Mouse (Mus musculus): ENCODE data around the gene Taf5. TPM values are rescaled to one million over a fixed set of nuclear protein-coding genes. Genes with fewer than 3 reads are reported as not detected.
A peak's percentile ranks its signal among the peaks of the same experiment; 100 is the strongest.

Taf5 gene
- polyA plus RNA-seq, 1 experiment from 2014 or later = 8.2 TPM

DNA sequence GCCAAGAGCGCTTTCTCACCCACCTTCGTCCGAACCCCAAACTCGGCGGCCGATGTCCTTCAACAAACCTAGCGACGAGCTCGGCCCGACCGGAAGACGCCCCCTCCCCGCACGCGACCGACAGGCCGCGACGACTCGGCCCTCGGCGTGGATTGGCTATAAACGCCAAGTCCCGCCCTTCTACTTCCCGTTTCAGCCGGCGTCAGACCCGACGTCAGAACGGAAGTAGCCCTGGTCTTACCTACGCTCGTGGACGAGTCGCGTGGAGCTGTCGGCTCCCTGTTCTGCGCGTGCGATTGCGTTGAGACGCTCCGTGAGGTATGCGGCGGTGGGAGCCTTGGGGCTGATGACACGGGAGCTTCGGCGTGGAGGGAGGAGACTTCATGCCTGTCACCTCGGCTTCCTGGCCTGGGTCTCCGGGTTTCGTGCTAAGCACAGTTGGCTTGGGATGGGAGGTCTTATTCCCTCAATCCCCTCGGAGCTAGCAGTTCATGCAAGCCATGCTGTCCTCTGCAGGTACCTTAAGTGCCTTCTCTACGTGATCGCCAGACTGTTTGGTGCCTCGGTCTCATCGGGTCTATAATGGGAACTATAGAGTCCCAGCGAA lies 23.1 kb downstream of the Taf5 start, which contains the start of the genes Usmg5 and Pdcd11:
TSS of gene Usmg5 (minus strand) at position 98 of the 607 bp plus-strand sequence.
TSS of gene Pdcd11 (plus strand) at position 219 of the 607 bp plus-strand sequence.
- peaks cover 19% of the 10 kb centered on the region for H3K4me1 ChIP-seq (replicated peaks; ENCODE audit: control insufficient read depth, insufficient read depth, low read length)
- H3K4me3 ChIP-seq (replicated peaks; ENCODE audit: low read length) = peak within 1 kb of the TSS; percentile 82
- peak; percentile 100 for ATAC-seq (ENCODE audit: low FRiP score)
- no peaks in the 10 kb centered on the region for H3K9me3 ChIP-seq (ENCODE audit: control insufficient read depth, low read length)
- peaks cover 50% of the 10 kb centered on the region for H3K36me3 ChIP-seq (replicated peaks; ENCODE audit: control insufficient read depth, insufficient read depth)
- under 1% methylated on average over 56 of the region's 56 CpGs for WGBS
- peak within 1 kb of the TSS; percentile 96 for H3K9ac ChIP-seq
- H3K4me2 ChIP-seq (replicated peaks) = peak within 1 kb of the TSS; percentile 84
- peak within 1 kb of the TSS; percentile 85 for H3K27ac ChIP-seq
- peak; percentile 96 for DNase-seq (ENCODE audit: low spot score)
- no peaks in the 10 kb centered on the region for H3K27me3 ChIP-seq (ENCODE audit: control insufficient read depth, insufficient read depth, low read length)

DNA sequence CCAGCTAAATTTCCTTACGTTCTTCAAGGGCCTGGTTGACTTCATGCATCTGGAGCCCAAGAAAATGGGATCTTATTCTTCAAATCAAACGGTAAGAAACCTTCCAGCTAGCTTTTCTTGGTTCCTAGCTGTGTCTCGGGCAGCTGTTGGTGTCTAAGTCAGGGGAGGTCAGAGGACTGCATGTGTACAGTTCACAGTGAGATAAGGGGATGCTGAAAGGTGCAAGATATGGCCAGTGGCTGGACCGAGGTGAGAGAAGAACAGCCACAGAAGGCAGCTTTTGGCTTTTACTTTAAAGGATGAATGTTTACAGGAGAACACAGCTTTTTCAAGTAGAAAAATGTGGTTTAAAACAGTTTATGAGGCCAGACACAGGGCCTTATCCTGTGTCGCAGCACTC lies 33.5 kb downstream of the Taf5 start:
- WGBS = 88% methylated on average over 5 of the region's 5 CpGs
- no peak overlapping the region for H3K27ac ChIP-seq
- H3K9ac ChIP-seq = no peak overlapping the region
- ATAC-seq (ENCODE audit: low FRiP score) = no peak
- H3K4me2 ChIP-seq (replicated peaks) = no peak overlapping the region
- no peaks in the 10 kb centered on the region for H3K4me1 ChIP-seq (replicated peaks; ENCODE audit: control insufficient read depth, insufficient read depth, low read length)
- H3K36me3 ChIP-seq (replicated peaks; ENCODE audit: control insufficient read depth, insufficient read depth) = peaks cover 97% of the 10 kb centered on the region
- no peaks in the 10 kb centered on the region for H3K27me3 ChIP-seq (ENCODE audit: control insufficient read depth, insufficient read depth, low read length)
- H3K4me3 ChIP-seq (replicated peaks; ENCODE audit: low read length) = no peak overlapping the region
- H3K9me3 ChIP-seq (ENCODE audit: control insufficient read depth, low read length) = no peaks in the 10 kb centered on the region
- no peak for DNase-seq (ENCODE audit: low spot score)

DNA sequence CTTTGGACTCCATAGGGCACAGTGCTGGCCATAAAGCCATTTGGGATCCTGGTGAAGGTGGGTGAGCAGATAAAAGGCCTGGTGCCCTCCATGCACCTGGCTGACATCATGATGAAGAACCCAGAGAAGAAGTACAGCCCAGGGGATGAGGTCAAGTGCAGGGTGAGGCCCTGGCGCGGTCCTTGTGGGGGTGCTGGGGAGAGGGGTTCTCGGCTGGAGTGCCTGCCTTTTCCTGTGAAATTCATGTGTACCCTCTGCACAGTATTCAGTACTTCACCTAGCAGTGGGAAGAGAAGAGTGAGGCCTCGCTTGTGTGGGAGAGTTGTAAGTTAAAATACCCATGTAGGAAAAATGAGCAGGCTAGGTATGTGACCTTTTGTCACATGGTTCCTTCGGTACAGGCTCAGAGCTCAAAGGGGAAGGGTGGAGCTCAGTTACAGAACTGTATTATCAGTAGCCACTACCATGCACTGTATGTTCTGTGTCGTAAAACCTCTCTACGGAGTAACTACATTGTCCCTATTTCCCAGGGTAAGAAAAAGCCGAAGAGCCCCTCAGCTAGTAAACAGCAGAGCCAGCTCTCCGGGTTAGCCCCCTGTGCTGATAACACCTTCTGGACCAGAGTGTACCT lies 37.2 kb downstream of the Taf5 start:
- Histone ChIP-seq H3K9ac (no peak overlapping the region), H3K9me3 (ENCODE audit: control insufficient read depth, low read length) (no peaks in the 10 kb centered on the region), H3K36me3 (replicated peaks; ENCODE audit: control insufficient read depth, insufficient read depth) (peaks cover 99% of the 10 kb centered on the region), H3K27me3 (ENCODE audit: control insufficient read depth, insufficient read depth, low read length) (no peaks in the 10 kb centered on the region), H3K4me2 (replicated peaks) (no peak overlapping the region), H3K4me3 (replicated peaks; ENCODE audit: low read length) (no peak overlapping the region), H3K4me1 (replicated peaks; ENCODE audit: control insufficient read depth, insufficient read depth, low read length) (no peaks in the 10 kb centered on the region), H3K27ac (no peak overlapping the region)
- 95% methylated on average over 9 of the region's 9 CpGs for WGBS
- DNase-seq (ENCODE audit: low spot score) (no peak), ATAC-seq (ENCODE audit: low FRiP score) (no peak)

DNA sequence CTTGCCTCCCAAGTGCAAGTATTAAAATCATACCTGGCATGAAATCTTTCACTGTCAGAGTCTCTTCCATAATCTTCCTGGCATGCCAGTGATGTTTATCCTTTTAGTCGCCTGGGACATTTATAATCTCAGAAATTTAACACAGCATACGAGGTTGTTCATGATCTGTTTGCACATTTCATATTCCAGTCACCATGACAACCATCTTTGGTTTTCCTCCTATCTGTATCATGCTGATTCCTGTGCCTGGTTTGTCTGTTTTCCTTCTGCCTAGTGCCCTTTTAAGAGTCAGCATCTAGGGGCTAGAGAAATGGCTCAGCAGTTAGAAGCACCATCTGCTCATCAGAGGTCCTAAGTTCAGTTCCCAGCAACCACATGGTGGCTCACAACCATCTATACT lies 51.1 kb downstream of the Taf5 start:
- Histone ChIP-seq H3K27ac (no peak overlapping the region), H3K27me3 (ENCODE audit: control insufficient read depth, insufficient read depth, low read length) (no peaks in the 10 kb centered on the region), H3K9me3 (ENCODE audit: control insufficient read depth, low read length) (no peaks in the 10 kb centered on the region), H3K4me1 (replicated peaks; ENCODE audit: control insufficient read depth, insufficient read depth, low read length) (no peaks in the 10 kb centered on the region), H3K4me3 (replicated peaks; ENCODE audit: low read length) (no peak overlapping the region), H3K4me2 (replicated peaks) (no peak overlapping the region), H3K9ac (no peak overlapping the region), H3K36me3 (replicated peaks; ENCODE audit: control insufficient read depth, insufficient read depth) (peaks cover 65% of the 10 kb centered on the region)
- ATAC-seq (ENCODE audit: low FRiP score) (no peak), DNase-seq (ENCODE audit: low spot score) (no peak)
- WGBS = 87% methylated on average over 2 of the region's 2 CpGs

DNA sequence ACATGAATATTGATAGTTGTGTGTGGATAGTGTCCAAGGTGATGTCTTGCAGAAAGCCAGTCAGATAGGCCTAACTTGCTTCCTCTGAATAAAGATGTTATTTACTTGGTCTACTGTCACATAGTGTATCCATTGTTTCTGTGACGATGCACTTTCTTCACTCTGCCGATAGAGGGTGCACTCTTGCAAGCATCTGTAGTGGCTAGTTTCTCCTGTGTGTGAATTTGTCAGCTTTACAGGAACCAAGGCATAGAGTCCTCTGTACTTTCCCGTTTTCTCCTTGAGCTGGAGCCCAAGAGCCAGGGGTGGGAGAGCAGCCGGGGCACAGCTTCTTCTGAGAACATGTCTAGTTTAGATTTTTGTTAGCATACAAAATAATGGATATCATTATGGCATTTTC lies 53.5 kb downstream of the Taf5 start:
- H3K36me3 ChIP-seq (replicated peaks; ENCODE audit: control insufficient read depth, insufficient read depth) = peaks cover 64% of the 10 kb centered on the region
- WGBS = 52% methylated on average over 4 of the region's 4 CpGs
- peak; percentile 57 for DNase-seq (ENCODE audit: low spot score)

DNA sequence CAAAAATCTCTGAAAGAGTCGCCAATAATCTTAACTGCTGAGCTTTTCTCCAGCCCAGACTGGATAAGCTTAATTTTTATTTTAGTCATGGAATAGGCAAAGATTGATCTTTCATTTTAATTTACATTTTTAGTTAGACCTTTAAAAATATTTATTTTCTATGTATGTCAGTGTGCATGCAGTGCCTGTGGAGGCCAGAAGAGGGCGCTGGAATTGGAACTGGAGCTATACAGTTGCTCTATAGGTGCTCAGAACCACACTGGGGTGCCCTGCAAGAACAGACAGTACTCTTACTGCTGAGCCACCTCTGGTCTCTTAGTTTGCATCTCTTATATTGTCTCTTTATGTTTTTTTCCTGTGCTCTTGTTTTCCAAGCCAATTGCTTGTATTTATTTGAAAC lies 55.3 kb downstream of the Taf5 start:
- H3K4me1 ChIP-seq (replicated peaks; ENCODE audit: control insufficient read depth, insufficient read depth, low read length) = no peaks in the 10 kb centered on the region
- H3K4me2 ChIP-seq (replicated peaks) = no peak overlapping the region
- H3K9ac ChIP-seq = no peak overlapping the region
- H3K27ac ChIP-seq = no peak overlapping the region
- H3K4me3 ChIP-seq (replicated peaks; ENCODE audit: low read length) = no peak overlapping the region
- no peaks in the 10 kb centered on the region for H3K27me3 ChIP-seq (ENCODE audit: control insufficient read depth, insufficient read depth, low read length)
- DNase-seq (ENCODE audit: low spot score) = peak; percentile 55
- 23% methylated on average over 2 of the region's 2 CpGs for WGBS
- no peak for ATAC-seq (ENCODE audit: low FRiP score)
- no peaks in the 10 kb centered on the region for H3K9me3 ChIP-seq (ENCODE audit: control insufficient read depth, low read length)
- H3K36me3 ChIP-seq (replicated peaks; ENCODE audit: control insufficient read depth, insufficient read depth) = peaks cover 64% of the 10 kb centered on the region

More for the DNA sequence above, 53.5 kb downstream of the Taf5 start:
- Histone ChIP-seq H3K4me3 (replicated peaks; ENCODE audit: low read length) (no peak overlapping the region), H3K27me3 (ENCODE audit: control insufficient read depth, insufficient read depth, low read length) (no peaks in the 10 kb centered on the region), H3K9me3 (ENCODE audit: control insufficient read depth, low read length) (no peaks in the 10 kb centered on the region), H3K9ac (no peak overlapping the region), H3K27ac (no peak overlapping the region), H3K4me2 (replicated peaks) (no peak overlapping the region), H3K4me1 (replicated peaks; ENCODE audit: control insufficient read depth, insufficient read depth, low read length) (no peaks in the 10 kb centered on the region)
- ATAC-seq (ENCODE audit: low FRiP score) = no peak

DNA sequence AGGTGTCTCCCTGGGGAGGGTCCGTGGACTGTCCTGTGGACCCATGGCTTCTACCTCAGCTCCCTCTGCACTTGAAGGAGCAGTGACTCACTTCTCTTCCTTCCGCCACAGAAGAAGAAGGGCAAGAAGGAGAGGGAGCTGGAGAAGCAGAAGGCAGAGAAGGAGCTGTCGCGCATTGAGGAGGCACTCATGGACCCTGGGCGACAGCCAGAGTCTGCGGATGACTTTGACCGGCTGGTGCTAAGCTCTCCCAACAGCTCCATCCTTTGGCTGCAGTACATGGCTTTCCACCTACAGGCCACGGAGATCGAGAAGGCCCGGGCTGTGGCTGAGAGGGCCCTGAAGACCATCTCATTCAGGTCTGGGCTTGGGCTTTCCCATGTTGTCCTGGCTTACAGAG lies 60.6 kb downstream of the Taf5 start:
- H3K9ac ChIP-seq = no peak overlapping the region
- H3K4me2 ChIP-seq (replicated peaks) = no peak overlapping the region
- H3K4me1 ChIP-seq (replicated peaks; ENCODE audit: control insufficient read depth, insufficient read depth, low read length) = no peaks in the 10 kb centered on the region
- H3K4me3 ChIP-seq (replicated peaks; ENCODE audit: low read length) = no peak overlapping the region
- H3K36me3 ChIP-seq (replicated peaks; ENCODE audit: control insufficient read depth, insufficient read depth) = peaks cover 92% of the 10 kb centered on the region
- no peak for DNase-seq (ENCODE audit: low spot score)
- H3K27ac ChIP-seq = no peak overlapping the region
- over 99% methylated on average over 10 of the region's 10 CpGs for WGBS
- H3K27me3 ChIP-seq (ENCODE audit: control insufficient read depth, insufficient read depth, low read length) = no peaks in the 10 kb centered on the region
- no peaks in the 10 kb centered on the region for H3K9me3 ChIP-seq (ENCODE audit: control insufficient read depth, low read length)
- ATAC-seq (ENCODE audit: low FRiP score) = no peak

DNA sequence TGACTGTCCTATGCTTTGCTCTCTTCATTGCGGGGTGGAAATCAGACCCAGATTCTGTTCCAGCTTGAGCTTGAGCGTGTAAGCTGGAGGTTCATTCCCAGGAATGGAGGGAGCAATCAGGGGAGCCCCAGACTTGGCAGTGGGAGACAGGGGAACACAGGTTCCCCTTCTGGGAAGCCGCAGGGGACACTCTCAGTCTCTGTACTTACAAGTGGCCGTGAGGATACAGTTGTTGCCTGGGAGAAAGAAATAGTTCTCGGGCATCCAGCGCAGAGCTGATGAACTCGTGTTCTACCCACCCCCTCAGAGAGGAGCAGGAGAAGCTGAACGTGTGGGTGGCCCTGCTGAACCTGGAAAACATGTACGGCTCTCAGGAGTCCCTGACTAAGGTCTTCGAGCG lies 61.3 kb downstream of the Taf5 start:
- Histone ChIP-seq H3K9me3 (ENCODE audit: control insufficient read depth, low read length) (no peaks in the 10 kb centered on the region), H3K27me3 (ENCODE audit: control insufficient read depth, insufficient read depth, low read length) (no peaks in the 10 kb centered on the region), H3K4me3 (replicated peaks; ENCODE audit: low read length) (no peak overlapping the region), H3K36me3 (replicated peaks; ENCODE audit: control insufficient read depth, insufficient read depth) (peaks cover 92% of the 10 kb centered on the region), H3K9ac (no peak overlapping the region), H3K4me1 (replicated peaks; ENCODE audit: control insufficient read depth, insufficient read depth, low read length) (no peaks in the 10 kb centered on the region), H3K4me2 (replicated peaks) (no peak overlapping the region), H3K27ac (no peak overlapping the region)
- ATAC-seq (ENCODE audit: low FRiP score) (no peak), DNase-seq (ENCODE audit: low spot score) (no peak)
- WGBS = 94% methylated on average over 11 of the region's 11 CpGs

DNA sequence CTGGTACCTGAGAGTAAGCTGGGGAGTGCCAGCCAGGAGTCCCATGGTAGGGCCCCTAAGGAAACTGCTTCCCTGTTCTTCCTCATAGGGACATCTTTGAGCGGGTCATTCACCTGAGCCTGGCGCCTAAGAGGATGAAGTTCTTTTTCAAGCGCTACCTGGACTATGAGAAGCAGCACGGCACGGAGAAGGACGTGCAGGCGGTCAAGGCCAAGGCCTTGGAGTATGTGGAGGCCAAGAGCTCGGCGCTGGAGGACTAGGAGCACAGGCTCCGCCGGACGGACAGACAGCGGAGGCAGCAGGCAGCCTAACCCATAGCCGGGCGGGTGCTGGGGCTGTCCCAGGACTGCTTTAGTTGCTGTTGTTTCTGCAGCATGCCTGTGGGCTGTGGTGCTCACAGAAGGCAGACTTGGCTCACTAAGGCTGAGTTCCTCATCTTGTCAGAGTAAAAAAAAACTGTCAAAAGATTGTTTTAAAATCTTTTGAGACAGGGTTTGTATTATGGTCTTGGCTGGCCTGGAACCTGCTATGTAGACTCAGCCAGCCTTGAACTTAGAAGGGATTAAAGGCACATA lies 63.1 kb downstream of the Taf5 start:
- 95% methylated on average over 15 of the region's 15 CpGs for WGBS
- H3K36me3 ChIP-seq (replicated peaks; ENCODE audit: control insufficient read depth, insufficient read depth) = peaks cover 74% of the 10 kb centered on the region
- H3K9ac ChIP-seq = no peak overlapping the region
- no peaks in the 10 kb centered on the region for H3K9me3 ChIP-seq (ENCODE audit: control insufficient read depth, low read length)
- H3K4me1 ChIP-seq (replicated peaks; ENCODE audit: control insufficient read depth, insufficient read depth, low read length) = no peaks in the 10 kb centered on the region
- no peak overlapping the region for H3K4me2 ChIP-seq (replicated peaks)
- H3K27me3 ChIP-seq (ENCODE audit: control insufficient read depth, insufficient read depth, low read length) = no peaks in the 10 kb centered on the region
- no peak for DNase-seq (ENCODE audit: low spot score)
- H3K27ac ChIP-seq = no peak overlapping the region
- no peak overlapping the region for H3K4me3 ChIP-seq (replicated peaks; ENCODE audit: low read length)
- no peak for ATAC-seq (ENCODE audit: low FRiP score)
